Mouse (Mus musculus): ENCODE data around the gene Lemd1.

- TF ChIP-seq POLR2A (IDR thresholded peaks at IDR 0.05; ENCODE audit: low read depth, low read length) (no peak), CTCF (IDR thresholded peaks at IDR 0.05; ENCODE audit: borderline replicate concordance, insufficient read depth, low read length) (no peak)
These were observed 48.2 kb upstream of the Lemd1 start for GRCm38 (mm10) chr1:132143079-132143478.
